ENCODE assay signal across 10 mouse cellular contexts in genomic region chr11:111067787-111068186, GRCm38 (mm10). TPM values are rescaled to one million over a fixed set of nuclear protein-coding genes. Genes with fewer than 3 reads are reported as not detected.
DNase-seq lines count a peak whose midpoint lies in the region; ATAC-seq lines count a peak whose summit lies in the region.
"Had no signal": no experiment of that assay in that cellular context is flagged by ENCODE, and none has a peak within 500 bp of the region (broad histone marks: within the 10 kb centered on the region; RNA-seq: fewer than 3 reads in every experiment).

No protein-coding gene starts in this region.

- no peaks in the 10 kb centered on the region for H3K4me1 ChIP-seq in heart, embryonic 10.5 days
- 0 out of 2 replicates have a peak, but pooled peaks cover 6% of the 10 kb centered on the region for H3K4me1 ChIP-seq in neural tube, embryonic 12.5 days
- no peaks in the 10 kb centered on the region for H3K4me1 ChIP-seq in limb, embryonic 11.5 days (ENCODE audit: control insufficient read depth, insufficient read depth, low read length)

- H3K27me3 ChIP-seq in heart, embryonic 10.5 days (ENCODE audit: insufficient read depth, poor library complexity, severe bottlenecking), result no peaks in the 10 kb centered on the region
- H3K27me3 ChIP-seq in neural tube, embryonic 12.5 days (replicated peaks), result 0 out of 2 replicates have a peak, but pooled peaks cover 3% of the 10 kb centered on the region
- no peaks in the 10 kb centered on the region for H3K27me3 ChIP-seq in limb, embryonic 11.5 days (ENCODE audit: control insufficient read depth, insufficient read depth, low read length)

- H3K4me2 ChIP-seq in neural tube, embryonic 12.5 days (replicated peaks), result peak overlapping the region; percentile 82; the same call in 1 of the 2 replicates
- peak overlapping the region; percentile 94; the same call in 1 of the 2 replicates for H3K4me2 ChIP-seq in limb, embryonic 11.5 days (ENCODE audit: low read depth, severe bottlenecking)

- H3K9ac ChIP-seq in neural tube, embryonic 12.5 days, result no peak overlapping the region
- no peak overlapping the region for H3K9ac ChIP-seq in limb, embryonic 11.5 days (ENCODE audit: low read length)
- H3K9ac ChIP-seq: liver, embryonic 14.5 days had no signal

- peaks cover 10% of the 10 kb centered on the region for H3K36me3 ChIP-seq in heart, embryonic 10.5 days
- H3K36me3 ChIP-seq in neural tube, embryonic 12.5 days, result no peaks in the 10 kb centered on the region
- H3K36me3 ChIP-seq in limb, embryonic 11.5 days (ENCODE audit: control insufficient read depth, insufficient read depth, low read length), result peaks cover 3% of the 10 kb centered on the region; the same call in 1 of the 2 replicates

- no peaks in the 10 kb centered on the region for H3K9me3 ChIP-seq in heart, embryonic 10.5 days
- no peaks in the 10 kb centered on the region for H3K9me3 ChIP-seq in neural tube, embryonic 12.5 days
- no peaks in the 10 kb centered on the region for H3K9me3 ChIP-seq in limb, embryonic 11.5 days (ENCODE audit: control insufficient read depth, low read length)

- intact Hi-C loops in left cerebral cortex, postnatal 25 days (cut with DNase I), result loop anchor here (2.0 to 10.0 kb wide), 4 partner anchors 210 to 713 kb away; no protein-coding TSS in a partner anchor

- peak overlapping the region; percentile 73; the same call in 1 of the 2 replicates for H3K4me3 ChIP-seq in heart, embryonic 10.5 days
- H3K4me3 ChIP-seq in neural tube, embryonic 12.5 days, result no peak overlapping the region
- H3K4me3 ChIP-seq in limb, embryonic 11.5 days (ENCODE audit: low read depth, low read length), result no peak overlapping the region
- H3K4me3 ChIP-seq: erythroblast, embryonic 14.5 days had no signal

- no peak for DNase-seq in heart, embryonic 10.5 days (ENCODE audit: low spot score)
- DNase-seq in heart, adult 8-10 months (ENCODE audit: low spot score), result no peak
- DNase-seq in neural tube, embryonic 10.5 days (ENCODE audit: extremely low spot score, low spot score), result no peak
- DNase-seq in limb, embryonic 11.5 days (ENCODE audit: low spot score), result no peak
- DNase-seq in cerebellum, adult 11-12 months, result no peak
- DNase-seq in embryo, embryonic 10.5 days (ENCODE audit: low spot score), result no peak
- no peak for DNase-seq in left cerebral cortex, postnatal 25 days (ENCODE audit: low spot score in 2 of 2)

- WGBS in heart, embryonic 10.5 days, result 65% methylated on average over 3 of the region's 3 CpGs
- 73% methylated on average over 3 of the region's 3 CpGs for WGBS in neural tube, embryonic 12.5 days
- 64% methylated on average over 3 of the region's 3 CpGs for WGBS in limb, embryonic 11.5 days

- no peak for ATAC-seq in neural tube, embryonic 12.5 days (ENCODE audit: low FRiP score, low read depth)
- ATAC-seq in limb, embryonic 11.5 days (ENCODE audit: insufficient number of reproducible peaks, low FRiP score, low TSS enrichment, low read depth), result no peak

- no peak overlapping the region for H3K27ac ChIP-seq in heart, embryonic 10.5 days
- no peak overlapping the region for H3K27ac ChIP-seq in neural tube, embryonic 12.5 days
- H3K27ac ChIP-seq in limb, embryonic 11.5 days (replicated peaks; ENCODE audit: low read depth, low read length), result no peak overlapping the region
- H3K27ac ChIP-seq: liver, embryonic 14.5 days had no signal

RNA-seq across cellular contexts. Expression of gene Kcnj2, which starts 1.8 kb away (rescaled TPM):
- polyA plus RNA-seq in heart, embryonic 10.5 days (2016; fragmentation: Nextera tagmentation; extraction: Ambion mirVana), result 2.1 and 2.2 TPM in 2 replicates
- total RNA-seq in heart, adult 8-10 months (2022), result 10 to 100 TPM; 32.8 to 51.7 (median 39.3) TPM
- 1.2 and 1.3 TPM in 2 replicates for polyA plus RNA-seq in neural tube, embryonic 12.5 days (2016; fragmentation: Nextera tagmentation; extraction: Ambion mirVana)
- 1.4 and 1.8 TPM in 2 replicates for polyA plus RNA-seq in limb, embryonic 11.5 days (2014; fragmentation: Nextera tagmentation; extraction: Ambion mirVana)
- total RNA-seq in left cerebral cortex, postnatal 25 days (2021), result 10 to 100 TPM; 15.7 to 24.8 TPM
- polyA plus RNA-seq: erythroblast, embryonic 14.5 days had no signal
